Mouse (Mus musculus) megakaryocyte, adult 5-6 weeks (primary cell): ENCODE measurements around the gene Slc7a15. TPM values are rescaled to one million over a fixed set of nuclear protein-coding genes. Genes with fewer than 3 reads are reported as not detected.
"Not testable (repeated sequence)": the region's sequence is repeated elsewhere in the genome, so short reads cannot be mapped to it uniquely, and the experiment has no call there.

Experiments
- ATAC-seq: 2 replicates; pipeline ENCODE4 v1.8.0; 2016; ENCODE audit warnings: mild to moderate bottlenecking, inconsistent platforms; ENCODE audit not compliant: poor library complexity, severe bottlenecking
- total RNA-seq, 2 experiments: library from RNA; stranded (forward) in 1 of 2; stranded (reverse) in 1 of 2; fragments of 153-499, 151-499 nt in 1 of 2; fragments of 221-1000, 200-1000 nt in 1 of 2; gene quantifications; 2 replicates each; pipeline versions ENCODE4 v1.2.3 to v1.2.4; 2015 to 2017

The Slc7a15 gene
- not detected in 2 replicates for total RNA-seq (2015)
- total RNA-seq (2017), result not detected in 2 replicates

GRCm38 (mm10) chr12:8598966-8599365 is at the start of gene Slc7a15:
TSS of gene Slc7a15 (minus strand) at chr12:8599066.
- not testable (repeated sequence) for ATAC-seq

DNA sequence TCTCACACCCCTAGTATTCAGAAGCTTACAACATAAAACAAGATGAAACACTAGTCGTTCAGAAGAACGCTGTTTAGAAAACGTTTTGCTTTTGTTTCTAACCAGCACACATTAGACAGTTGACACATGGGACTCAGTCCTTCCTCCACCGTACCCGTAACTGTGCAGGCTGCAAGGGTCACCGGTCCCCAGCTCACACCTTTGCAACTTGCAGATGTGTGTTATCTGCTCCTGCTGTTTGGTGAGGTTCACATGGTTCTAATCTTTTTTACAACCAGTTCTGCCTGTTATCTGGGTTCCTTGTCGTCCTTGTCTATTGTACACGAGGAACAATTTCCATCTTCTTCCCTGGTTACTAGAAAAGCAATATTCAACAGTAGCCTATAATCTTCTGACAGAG is 49.3 kb upstream of the Slc7a15 start:
- ATAC-seq, result not testable (repeated sequence)

- no peak for ATAC-seq
These were observed 42.5 kb upstream of the Slc7a15 start for GRCm38 (mm10) chr12:8641425-8641735.

DNA sequence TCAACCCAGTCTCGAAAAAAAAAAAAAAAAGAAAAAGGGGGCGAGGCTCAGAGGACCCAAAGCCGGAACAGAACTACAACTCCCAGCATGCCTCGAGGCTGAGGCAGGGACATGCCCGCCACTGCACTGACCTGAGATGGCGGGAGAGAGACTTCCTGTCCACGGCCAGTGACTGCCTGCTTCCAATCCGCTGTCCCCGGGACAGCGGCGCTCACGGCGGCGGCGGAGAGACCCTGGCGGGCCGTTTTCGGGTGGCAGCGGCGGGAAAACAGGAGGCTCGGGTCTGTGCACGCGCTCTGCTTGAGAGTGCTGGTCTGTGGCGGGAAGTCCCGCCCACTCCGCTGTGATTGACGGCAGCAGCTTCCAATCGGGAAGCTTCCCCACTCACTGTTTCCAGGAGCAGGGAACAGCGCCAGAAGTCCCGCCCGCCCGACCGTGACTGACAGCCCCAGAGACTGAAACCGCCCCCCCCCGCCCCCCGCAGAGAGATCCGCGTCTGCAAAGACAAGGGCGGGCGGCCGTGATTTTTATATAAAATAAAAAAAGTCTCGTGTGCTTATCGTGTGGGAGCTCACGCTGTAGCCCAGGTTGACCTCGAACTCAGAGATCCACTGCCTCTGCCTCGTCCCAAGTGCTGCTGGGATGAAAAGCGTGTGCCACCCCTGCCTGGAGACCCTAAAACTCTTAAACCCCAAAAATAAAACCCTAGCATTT is 42.0 kb upstream of the Slc7a15 start:
- peak; percentile 93 for ATAC-seq

GRCm38 (mm10) chr12:8640186-8640585 is 41.3 kb upstream of the Slc7a15 start:
- not testable (repeated sequence) for ATAC-seq

GRCm38 (mm10) chr12:8638411-8639087 is 39.7 kb upstream of the Slc7a15 start:
- peak; percentile 58 for ATAC-seq

- peak; percentile 79 for ATAC-seq
These were observed 38.1 kb upstream of the Slc7a15 start for GRCm38 (mm10) chr12:8636945-8637344.

- ATAC-seq, result no peak
These were observed 36.7 kb upstream of the Slc7a15 start for GRCm38 (mm10) chr12:8635546-8635945.

- ATAC-seq, result no peak
These were observed 35.4 kb upstream of the Slc7a15 start for GRCm38 (mm10) chr12:8634306-8634705.

- no peak for ATAC-seq
These were observed 34.0 kb upstream of the Slc7a15 start for GRCm38 (mm10) chr12:8632737-8633365.

- ATAC-seq, result no peak
These were observed 32.8 kb upstream of the Slc7a15 start for GRCm38 (mm10) chr12:8631691-8632090.

GRCm38 (mm10) chr12:8629537-8629936 is 30.7 kb upstream of the Slc7a15 start:
- no peak for ATAC-seq

DNA sequence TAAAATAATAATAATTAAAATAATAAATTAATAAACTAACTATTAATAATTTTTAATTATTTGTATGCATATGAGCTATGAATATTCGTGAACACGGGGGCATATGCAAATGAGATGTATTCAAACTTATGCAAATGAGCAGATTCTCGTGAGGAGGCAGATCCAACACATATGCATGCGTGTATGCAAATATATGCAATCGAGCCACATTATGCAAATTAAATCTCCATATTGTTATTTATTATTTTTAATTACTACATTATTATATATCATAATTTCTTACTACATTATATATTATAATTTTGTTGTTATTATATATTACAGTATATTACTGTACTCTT is 21.8 kb upstream of the Slc7a15 start:
- no peak for ATAC-seq

DNA sequence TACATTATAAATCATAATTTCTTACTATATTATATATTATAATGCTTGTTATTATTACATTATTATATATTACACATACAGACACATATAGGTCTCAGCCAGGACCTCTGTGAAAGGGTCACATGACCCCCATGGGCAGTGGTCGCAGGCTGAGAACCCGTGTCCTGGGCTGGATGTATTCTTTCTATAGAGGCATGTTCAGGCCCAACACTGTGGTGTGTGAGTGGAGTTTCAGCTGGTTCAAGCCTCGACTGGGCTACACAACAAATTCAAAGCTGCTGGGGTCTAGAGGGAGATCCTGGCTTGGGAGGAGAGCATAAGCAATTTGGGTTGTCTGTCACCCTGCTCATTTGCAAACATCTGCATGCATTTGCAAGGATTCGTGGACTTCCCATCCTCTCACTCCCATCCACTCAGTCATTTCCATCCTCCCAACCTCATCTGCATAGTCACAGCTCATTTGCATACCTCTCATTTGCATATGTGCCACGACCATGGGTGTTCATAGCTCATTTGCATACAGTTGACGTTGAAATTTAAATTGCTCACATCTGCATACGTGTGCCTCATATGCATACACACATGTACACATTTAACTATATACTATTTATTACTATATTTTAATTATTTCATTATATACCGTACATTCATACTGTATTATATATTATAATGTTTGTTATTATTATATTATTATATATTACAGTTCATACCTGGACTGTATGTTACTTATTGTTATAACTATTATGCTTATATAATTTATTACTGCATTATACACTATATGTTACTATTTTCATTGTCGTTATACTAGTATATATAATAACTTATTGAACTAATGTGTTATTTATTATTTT is 21.2 kb upstream of the Slc7a15 start:
- ATAC-seq, result no peak

- ATAC-seq, result no peak
These were observed 19.4 kb upstream of the Slc7a15 start for GRCm38 (mm10) chr12:8618271-8618670.

DNA sequence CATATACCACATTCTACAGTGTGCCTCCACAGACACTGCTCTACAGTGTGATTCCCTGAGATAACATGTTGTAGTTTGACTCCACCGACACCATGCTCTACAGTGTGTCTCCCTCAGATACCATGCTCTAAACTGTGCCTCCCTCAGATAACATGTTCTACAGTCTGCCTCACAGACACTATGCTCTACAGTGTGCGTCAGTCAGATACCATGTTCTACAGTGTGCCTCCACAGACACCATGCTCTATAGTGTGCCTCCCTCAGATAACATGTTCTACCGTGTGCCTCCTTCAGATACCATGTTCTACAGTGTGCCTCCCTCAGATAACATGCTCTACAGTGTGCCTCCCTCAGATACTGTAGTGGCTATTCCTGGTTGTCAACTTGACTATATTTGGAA is 10.2 kb upstream of the Slc7a15 start:
- no peak for ATAC-seq

GRCm38 (mm10) chr12:8595611-8596010 is 3.3 kb downstream of the Slc7a15 start:
- ATAC-seq, result no peak

DNA sequence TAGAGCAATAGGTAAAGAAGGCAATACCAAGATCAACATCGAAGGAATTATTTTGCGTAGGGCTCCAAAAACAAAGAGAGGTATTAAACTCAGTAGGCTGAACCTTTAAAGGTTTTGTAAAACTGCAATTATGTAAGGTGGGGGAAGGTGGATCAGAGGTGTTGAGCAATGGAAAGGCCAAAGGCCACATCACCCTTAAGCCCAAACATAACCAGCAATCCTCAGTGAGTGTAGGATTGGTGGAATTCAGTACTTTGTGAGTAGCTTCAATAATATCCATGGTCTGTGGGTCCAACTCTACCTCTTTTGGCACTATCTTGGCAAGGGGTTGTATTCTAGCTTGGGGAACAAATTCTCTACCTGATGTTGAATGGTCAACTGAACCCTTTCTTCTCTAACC is 7.5 kb downstream of the Slc7a15 start:
- not testable (repeated sequence) for ATAC-seq

DNA sequence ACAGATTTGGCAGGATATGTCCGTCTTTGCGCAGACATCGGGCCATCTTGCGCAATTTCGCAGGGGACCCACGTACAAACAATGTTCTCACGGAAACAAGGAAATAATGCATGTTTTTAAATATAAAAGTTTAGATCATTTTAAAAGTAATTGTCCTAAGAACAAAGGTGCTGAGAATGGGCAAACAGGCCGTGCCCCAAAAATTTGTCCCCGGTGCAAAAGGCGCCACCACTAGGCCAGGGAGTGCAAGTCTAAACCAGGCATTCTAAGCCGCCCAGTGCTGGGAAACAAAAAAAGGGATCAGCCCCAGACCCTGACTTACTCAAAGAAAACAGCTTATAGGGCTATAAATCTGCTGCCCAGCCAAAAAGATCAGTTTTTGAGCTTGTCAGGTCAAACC is 25.5 kb downstream of the Slc7a15 start:
- ATAC-seq, result no peak

GRCm38 (mm10) chr12:8571903-8572341 is 26.9 kb downstream of the Slc7a15 start:
- ATAC-seq, result not testable (repeated sequence)

- ATAC-seq, result peak; percentile 49; the same call in 1 of the 2 replicates
These were observed 27.5 kb downstream of the Slc7a15 start for GRCm38 (mm10) chr12:8571287-8571902.
